Mouse (Mus musculus) embryo, embryonic 10 days (tissue): ENCODE data around the gene Cpb1.

ENCODE experiments used
- DNase-seq: peaks from one replicate; pipeline ENCODE4 v3.0.0-alpha.2; 2015; ENCODE audit warnings: low spot score

Cpb1 gene

GRCm38 (mm10) chr3:20275633-20276032 lies at the start of gene Cpb1:
TSS of gene Cpb1 (minus strand) at chr3:20275733.
- no peak for DNase-seq

- DNase-seq = peak; percentile 8
These were observed 41.7 kb upstream of the Cpb1 start for GRCm38 (mm10) chr3:20317233-20317632.

GRCm38 (mm10) chr3:20309142-20309541 lies 33.6 kb upstream of the Cpb1 start:
- no peak for DNase-seq

- DNase-seq = no peak
These were observed 31.7 kb upstream of the Cpb1 start for GRCm38 (mm10) chr3:20307256-20307655.

- DNase-seq = no peak
These were observed 29.3 kb upstream of the Cpb1 start for GRCm38 (mm10) chr3:20304758-20305352.

- DNase-seq = no peak
These were observed 20.0 kb upstream of the Cpb1 start for GRCm38 (mm10) chr3:20295546-20295945.

- DNase-seq = no peak
These were observed 19.2 kb upstream of the Cpb1 start for GRCm38 (mm10) chr3:20294542-20295348.

GRCm38 (mm10) chr3:20291370-20291769 lies 15.8 kb upstream of the Cpb1 start:
- no peak for DNase-seq

GRCm38 (mm10) chr3:20288761-20289160 lies 13.2 kb upstream of the Cpb1 start:
- no peak for DNase-seq

GRCm38 (mm10) chr3:20281796-20282195 lies 6.3 kb upstream of the Cpb1 start:
- DNase-seq = no peak

GRCm38 (mm10) chr3:20254566-20255479 lies 20.7 kb downstream of the Cpb1 start:
- DNase-seq = peak; percentile 48

GRCm38 (mm10) chr3:20243913-20244312 lies 31.6 kb downstream of the Cpb1 start:
- DNase-seq = no peak

GRCm38 (mm10) chr3:20242050-20242449 lies 33.5 kb downstream of the Cpb1 start, which contains the start of gene Cpa3:
TSS of gene Cpa3 (minus strand) at chr3:20242181.
- no peak for DNase-seq

- DNase-seq = no peak
These were observed 35.8 kb downstream of the Cpb1 start for GRCm38 (mm10) chr3:20239741-20240140.

GRCm38 (mm10) chr3:20236965-20237364 lies 38.6 kb downstream of the Cpb1 start:
- DNase-seq = no peak

- DNase-seq = no peak
These were observed 46.5 kb downstream of the Cpb1 start for GRCm38 (mm10) chr3:20229027-20229426.

- no peak for DNase-seq
These were observed 50.1 kb downstream of the Cpb1 start for GRCm38 (mm10) chr3:20225429-20225828.

- DNase-seq = no peak
These were observed 52.4 kb downstream of the Cpb1 start for GRCm38 (mm10) chr3:20222926-20223698.

- no peak for DNase-seq
These were observed 53.4 kb downstream of the Cpb1 start for GRCm38 (mm10) chr3:20222136-20222535.

GRCm38 (mm10) chr3:20198869-20199268 lies 76.7 kb downstream of the Cpb1 start:
- peak; percentile 85 for DNase-seq
